Mouse (Mus musculus) midbrain, embryonic 11.5 days (tissue): ENCODE measurements at regions not wholly inside any gene's neighbourhood (a gene's known extent, or its start where the extent isn't known, plus 50 kb on each side); places are given as distances from the start of the nearest gene placed in this dataset.

Experiments
- ATAC-seq: fragments of 200-750 bp; cut with Nextera tagmentation; 2 replicates; pipeline ENCODE4 v1.8.0; 2017; ENCODE audit warnings: moderate TSS enrichment, moderate library complexity; ENCODE audit not compliant: low FRiP score
- DNase-seq: peaks from one replicate; pipeline ENCODE4 v3.0.0; 2015; ENCODE audit warnings: low spot score; ENCODE audit errors: missing footprints
- H3K27ac ChIP-seq: fragments of 300-500 bp; sonication (generic); 2 replicates; pipeline ENCODE4 v1.5.1; 2014; ENCODE audit warnings: low read depth, low read length
- H3K27me3 ChIP-seq: fragments of 300-500 bp; sonication (generic); 2 replicates; pipeline ENCODE4 v1.6.1; 2014; ENCODE audit warnings: mild to moderate bottlenecking, low read length, moderate library complexity, mixed read lengths; ENCODE audit not compliant: control insufficient read depth, insufficient read depth
- H3K36me3 ChIP-seq: fragments of 300-500 bp; sonication (generic); 2 replicates; pipeline ENCODE4 v1.6.1; 2014; ENCODE audit warnings: mild to moderate bottlenecking, low read length, moderate library complexity, mixed read lengths; ENCODE audit not compliant: control insufficient read depth, insufficient read depth
- H3K4me1 ChIP-seq: fragments of 300-500 bp; sonication (generic); 2 replicates; pipeline ENCODE4 v1.6.1; 2014; ENCODE audit warnings: low read length; ENCODE audit not compliant: control insufficient read depth, insufficient read depth
- H3K4me2 ChIP-seq: fragments of 300-500 bp; sonication (generic); 2 replicates; pipeline ENCODE4 v1.6.1; 2014; ENCODE audit warnings: mild to moderate bottlenecking, moderate library complexity
- H3K4me3 ChIP-seq: fragments of 300-500 bp; sonication (generic); 2 replicates; pipeline ENCODE4 v1.5.1; 2014; ENCODE audit warnings: low read depth, low read length
- H3K9ac ChIP-seq: fragments of 300-500 bp; sonication (generic); 2 replicates; pipeline ENCODE4 v1.6.1; 2014; ENCODE audit warnings: low read length
- H3K9me3 ChIP-seq: fragments of 300-500 bp; sonication (generic); 2 replicates; pipeline ENCODE4 v1.6.1; 2016; ENCODE audit warnings: low read length; ENCODE audit not compliant: control insufficient read depth
- WGBS: fragments of 180-500 bp; shearing (Covaris S2); extraction: QIAGEN DNeasy Blood & Tissue Kit; methylation state at CpG from one replicate; pipeline ENCODE4 v1.1.7; 2014; 5-methylcytosine and 5-hydroxymethylcytosine counted together

- peak; percentile 90 for DNase-seq
- Histone ChIP-seq H3K4me2 (no peak overlapping the region), H3K4me1 (peaks cover 9% of the 10 kb centered on the region), H3K27ac (no peak overlapping the region), H3K36me3 (no peaks in the 10 kb centered on the region), H3K27me3 (no peaks in the 10 kb centered on the region), H3K9me3 (no peaks in the 10 kb centered on the region), H3K9ac (no peak overlapping the region), H3K4me3 (no peak overlapping the region)
- 12% methylated on average over 2 of the region's 2 CpGs for whole genome bisulfite sequencing
- peak; percentile 73 for ATAC-seq
These were observed 229.0 kb downstream of the Ankrd50 start for GRCm38 (mm10) chr3:38255674-38256073.

GRCm38 (mm10) chr3:38254896-38255295 is 229.7 kb downstream of the Ankrd50 start:
- Histone ChIP-seq H3K4me1 (peaks cover 9% of the 10 kb centered on the region), H3K9ac (no peak overlapping the region), H3K27ac (no peak overlapping the region), H3K4me2 (no peak overlapping the region), H3K9me3 (no peaks in the 10 kb centered on the region), H3K27me3 (no peaks in the 10 kb centered on the region), H3K4me3 (no peak overlapping the region), H3K36me3 (no peaks in the 10 kb centered on the region)
- DNase-seq, result peak; percentile 59
- ATAC-seq, result no peak
- WGBS, result 85% methylated on average over 2 of the region's 2 CpGs

GRCm38 (mm10) chr3:38251592-38251991 is 233.1 kb downstream of the Ankrd50 start:
- H3K4me3 ChIP-seq, result no peak overlapping the region
- H3K36me3 ChIP-seq, result no peaks in the 10 kb centered on the region
- no peak overlapping the region for H3K27ac ChIP-seq
- H3K9ac ChIP-seq, result no peak overlapping the region
- WGBS, result 71% methylated on average over 2 of the region's 2 CpGs
- H3K9me3 ChIP-seq, result no peaks in the 10 kb centered on the region
- ATAC-seq (no peak), DNase-seq (no peak)
- H3K27me3 ChIP-seq, result no peaks in the 10 kb centered on the region
- no peak overlapping the region for H3K4me2 ChIP-seq
- peaks cover under 1% of the 10 kb centered on the region; the same call in 1 of the 2 replicates for H3K4me1 ChIP-seq

- 79% methylated on average over 5 of the region's 5 CpGs for WGBS
- no peak for ATAC-seq
- H3K9ac ChIP-seq, result no peak overlapping the region
- no peaks in the 10 kb centered on the region for H3K36me3 ChIP-seq
- H3K27me3 ChIP-seq, result no peaks in the 10 kb centered on the region
- H3K4me1 ChIP-seq, result no peaks in the 10 kb centered on the region
- no peak overlapping the region for H3K4me3 ChIP-seq
- H3K9me3 ChIP-seq, result no peaks in the 10 kb centered on the region
- H3K4me2 ChIP-seq, result no peak overlapping the region
- H3K27ac ChIP-seq, result no peak overlapping the region
- peak; percentile 12 for DNase-seq
These were observed 234.1 kb downstream of the Ankrd50 start for GRCm38 (mm10) chr3:38250552-38250951.

GRCm38 (mm10) chr3:38248941-38249340 is 235.7 kb downstream of the Ankrd50 start:
- Histone ChIP-seq H3K27me3 (no peaks in the 10 kb centered on the region), H3K36me3 (no peaks in the 10 kb centered on the region), H3K9me3 (no peaks in the 10 kb centered on the region), H3K27ac (no peak overlapping the region), H3K4me1 (no peaks in the 10 kb centered on the region), H3K9ac (no peak overlapping the region), H3K4me3 (no peak overlapping the region), H3K4me2 (no peak overlapping the region)
- whole genome bisulfite sequencing, result 81% methylated on average over 1 of the region's 1 CpGs
- ATAC-seq, result no peak
- no peak for DNase-seq

GRCm38 (mm10) chr3:38246439-38246838 is 238.2 kb downstream of the Ankrd50 start:
- Histone ChIP-seq H3K9me3 (no peaks in the 10 kb centered on the region), H3K9ac (no peak overlapping the region), H3K27me3 (no peaks in the 10 kb centered on the region), H3K27ac (no peak overlapping the region), H3K4me3 (no peak overlapping the region), H3K4me2 (no peak overlapping the region), H3K4me1 (no peaks in the 10 kb centered on the region), H3K36me3 (no peaks in the 10 kb centered on the region)
- ATAC-seq (no peak), DNase-seq (peak; percentile 61)
- WGBS, result 91% methylated on average over 2 of the region's 2 CpGs

GRCm38 (mm10) chr3:38243209-38243608 is 241.4 kb downstream of the Ankrd50 start:
- ATAC-seq (no peak), DNase-seq (peak; percentile 14)
- Histone ChIP-seq H3K9ac (no peak overlapping the region), H3K36me3 (no peaks in the 10 kb centered on the region), H3K27ac (no peak overlapping the region), H3K4me3 (no peak overlapping the region), H3K9me3 (no peaks in the 10 kb centered on the region), H3K27me3 (no peaks in the 10 kb centered on the region), H3K4me1 (no peaks in the 10 kb centered on the region), H3K4me2 (no peak overlapping the region)
- 91% methylated on average over 3 of the region's 3 CpGs for WGBS

- no peak for ATAC-seq
- Histone ChIP-seq H3K9me3 (no peaks in the 10 kb centered on the region), H3K27me3 (no peaks in the 10 kb centered on the region), H3K4me2 (no peak overlapping the region), H3K9ac (no peak overlapping the region), H3K36me3 (no peaks in the 10 kb centered on the region), H3K4me1 (peaks cover 5% of the 10 kb centered on the region), H3K4me3 (no peak overlapping the region), H3K27ac (no peak overlapping the region)
- DNase-seq, result no peak
- 73% methylated on average over 2 of the region's 2 CpGs for WGBS
These were observed 247.0 kb downstream of the Ankrd50 start for GRCm38 (mm10) chr3:38237616-38238015.

- Histone ChIP-seq H3K4me3 (no peak overlapping the region), H3K27me3 (no peaks in the 10 kb centered on the region), H3K9me3 (no peaks in the 10 kb centered on the region), H3K4me2 (no peak overlapping the region), H3K36me3 (no peaks in the 10 kb centered on the region), H3K9ac (no peak overlapping the region), H3K4me1 (peaks cover 14% of the 10 kb centered on the region), H3K27ac (no peak overlapping the region)
- peak; percentile 41 for DNase-seq
- 82% methylated on average over 9 of the region's 9 CpGs for WGBS
- no peak for ATAC-seq
These were observed 248.9 kb downstream of the Ankrd50 start for GRCm38 (mm10) chr3:38235736-38236083.
